ENCODE assay signal across 28 mouse cellular contexts in genomic region chr4:100051767-100052166, GRCm38 (mm10). TPM values are rescaled to one million over a fixed set of nuclear protein-coding genes. Genes with fewer than 3 reads are reported as not detected.
DNase-seq lines count a peak whose midpoint lies in the region; ATAC-seq and TF ChIP-seq lines count a peak whose summit lies in the region.
"Had no signal": no experiment of that assay in that cellular context is flagged by ENCODE, and none has a peak within 500 bp of the region (broad histone marks: within the 10 kb centered on the region; RNA-seq: fewer than 3 reads in every experiment).

No protein-coding gene starts in this region.

- no peaks in the 10 kb centered on the region for H3K9me3 ChIP-seq in kidney, embryonic 14.5 days (ENCODE audit: control insufficient read depth, low read length)
- no peaks in the 10 kb centered on the region for H3K9me3 ChIP-seq in kidney, postnatal 0 days (replicated peaks; ENCODE audit: low read length)
- H3K9me3 ChIP-seq: embryonic facial prominence, embryonic 10.5 days; embryonic facial prominence, embryonic 13.5 days; forebrain, embryonic 12.5 days; forebrain, embryonic 15.5 days had no signal

- H3K36me3 ChIP-seq in kidney, embryonic 14.5 days (ENCODE audit: control insufficient read depth, insufficient read depth, low read length), result no peaks in the 10 kb centered on the region
- H3K36me3 ChIP-seq in kidney, postnatal 0 days (ENCODE audit: insufficient read depth, low read length), result no peaks in the 10 kb centered on the region
- H3K36me3 ChIP-seq: embryonic facial prominence, embryonic 10.5 days; embryonic facial prominence, embryonic 13.5 days; forebrain, embryonic 12.5 days; forebrain, embryonic 15.5 days had no signal

- no peak overlapping the region for H3K4me3 ChIP-seq in kidney, embryonic 14.5 days (ENCODE audit: low read length)
- no peak overlapping the region for H3K4me3 ChIP-seq in kidney, postnatal 0 days (replicated peaks; ENCODE audit: low read depth, low read length)
- H3K4me3 ChIP-seq: embryonic facial prominence, embryonic 10.5 days; embryonic facial prominence, embryonic 13.5 days; erythroblast, embryonic 14.5 days; forebrain, embryonic 12.5 days; forebrain, embryonic 15.5 days had no signal

- no peak for TF ChIP-seq CTCF in kidney, postnatal 0 days (IDR thresholded peaks at IDR 0.05; ENCODE audit: low read depth)

- DNase-seq in kidney, adult 8-10 months, result no peak
- peak; percentile 64 for DNase-seq in kidney, postnatal 0 days (ENCODE audit: low spot score)
- DNase-seq in kidney, postnatal 4 days, result no peak
- no peak for DNase-seq in embryo, embryonic 9.5 days (ENCODE audit: extremely low spot score)
- no peak for DNase-seq in adipocyte (ENCODE audit: low spot score)
- DNase-seq: adrenal gland, postnatal 10 days; adrenal gland, postnatal 36 days; B cell, adult 2 months; cerebellum, adult 18-20 months; cerebellum, adult 9-10 months; cerebellum, postnatal 14 days; gastrocnemius, postnatal 10 days; gastrocnemius, postnatal 36 days; heart, postnatal 36 days had no signal

- no peak overlapping the region for H3K27ac ChIP-seq in kidney, embryonic 14.5 days (ENCODE audit: low read depth, low read length)
- no peak overlapping the region for H3K27ac ChIP-seq in kidney, postnatal 0 days
- H3K27ac ChIP-seq: embryonic facial prominence, embryonic 10.5 days; embryonic facial prominence, embryonic 13.5 days; forebrain, embryonic 12.5 days; forebrain, embryonic 15.5 days; hindbrain, embryonic 14.5 days; hindbrain, postnatal 0 days had no signal

- peak; percentile 55; the same call in 1 of the 2 replicates for ATAC-seq in kidney, embryonic 14.5 days (ENCODE audit: low FRiP score, low TSS enrichment)
- no peak for ATAC-seq in kidney, postnatal 0 days (replicated peaks; ENCODE audit: low FRiP score, low read depth)
- 0 out of 2 replicates have a peak, but pooled peaks have one; percentile 10 for ATAC-seq in common myeloid progenitor, adult 5-6 weeks (replicated peaks; ENCODE audit: low read depth, poor library complexity, severe bottlenecking)
- ATAC-seq: forebrain, embryonic 15.5 days; hindbrain, postnatal 0 days; inflammation-experienced regulatory T-cells, adult 6 months had no signal

- no peaks in the 10 kb centered on the region for H3K27me3 ChIP-seq in kidney, embryonic 14.5 days (ENCODE audit: control insufficient read depth, insufficient read depth, low read length)
- H3K27me3 ChIP-seq in kidney, postnatal 0 days (ENCODE audit: insufficient read depth, low read length), result no peaks in the 10 kb centered on the region
- H3K27me3 ChIP-seq: CH12.LX; forebrain, embryonic 12.5 days; forebrain, embryonic 15.5 days had no signal

- H3K4me2 ChIP-seq in kidney, embryonic 14.5 days (replicated peaks; ENCODE audit: low read depth, low read length), result no peak overlapping the region
- H3K4me2 ChIP-seq in kidney, postnatal 0 days (ENCODE audit: low read length), result no peak overlapping the region
- H3K4me2 ChIP-seq: embryonic facial prominence, embryonic 13.5 days; forebrain, embryonic 12.5 days; forebrain, embryonic 15.5 days; heart, embryonic 11.5 days; hindbrain, embryonic 14.5 days had no signal

- H3K4me1 ChIP-seq in kidney, embryonic 14.5 days (ENCODE audit: control insufficient read depth, insufficient read depth, low read length), result no peaks in the 10 kb centered on the region
- H3K4me1 ChIP-seq in kidney, postnatal 0 days (replicated peaks; ENCODE audit: insufficient read depth, low read length), result no peaks in the 10 kb centered on the region
- H3K4me1 ChIP-seq: forebrain, embryonic 12.5 days had no signal

- H3K9ac ChIP-seq in kidney, embryonic 14.5 days (ENCODE audit: low read depth, low read length), result no peak overlapping the region
- H3K9ac ChIP-seq in kidney, postnatal 0 days (ENCODE audit: low read depth, low read length), result no peak overlapping the region
- H3K9ac ChIP-seq: embryonic facial prominence, embryonic 13.5 days; forebrain, embryonic 12.5 days; forebrain, embryonic 15.5 days; hindbrain, embryonic 14.5 days had no signal

RNA-seq across cellular contexts. Expression of gene Ror1, which starts 43.8 kb away (rescaled TPM):
- 11.3 and 12.8 TPM in 2 replicates for polyA plus RNA-seq in kidney, embryonic 14.5 days (2014; fragmentation: Nextera tagmentation; extraction: Ambion mirVana)
- 7.1 and 8.3 TPM in 2 replicates for polyA plus RNA-seq in kidney, postnatal 0 days (2015; fragmentation: Nextera tagmentation; extraction: Ambion mirVana)
- under 0.01 TPM in 1 of 2 replicates, not detected in the other for total RNA-seq in common myeloid progenitor, adult 5-6 weeks (2017)
- total RNA-seq: CH12.LX; granulocyte monocyte progenitor cell, adult 5-6 weeks; MEL had no signal
- polyA plus RNA-seq: erythroblast, embryonic 14.5 days; inflammation-experienced regulatory T-cells, adult 6 months had no signal
